Mouse (Mus musculus): ENCODE results near the gene Cmip.

GRCm38 (mm10) chr8:117217724-117218123 lies 39.1 kb upstream of the Cmip start:
- TF ChIP-seq GATA1 (IDR thresholded peaks at IDR 0.05; ENCODE audit: borderline replicate concordance, low read length) (no peak), FLI1 (IDR thresholded peaks at IDR 0.05; ENCODE audit: low read length) (no peak)
